Mouse (Mus musculus): ENCODE measurements around the gene Synj2. TPM values are rescaled to one million over a fixed set of nuclear protein-coding genes. Genes with fewer than 3 reads are reported as not detected.

Gene Synj2
- polyA plus RNA-seq (2015; fragmentation: Nextera tagmentation; extraction: Ambion mirVana), result 4.2 and 4.5 TPM in 2 replicates

DNA sequence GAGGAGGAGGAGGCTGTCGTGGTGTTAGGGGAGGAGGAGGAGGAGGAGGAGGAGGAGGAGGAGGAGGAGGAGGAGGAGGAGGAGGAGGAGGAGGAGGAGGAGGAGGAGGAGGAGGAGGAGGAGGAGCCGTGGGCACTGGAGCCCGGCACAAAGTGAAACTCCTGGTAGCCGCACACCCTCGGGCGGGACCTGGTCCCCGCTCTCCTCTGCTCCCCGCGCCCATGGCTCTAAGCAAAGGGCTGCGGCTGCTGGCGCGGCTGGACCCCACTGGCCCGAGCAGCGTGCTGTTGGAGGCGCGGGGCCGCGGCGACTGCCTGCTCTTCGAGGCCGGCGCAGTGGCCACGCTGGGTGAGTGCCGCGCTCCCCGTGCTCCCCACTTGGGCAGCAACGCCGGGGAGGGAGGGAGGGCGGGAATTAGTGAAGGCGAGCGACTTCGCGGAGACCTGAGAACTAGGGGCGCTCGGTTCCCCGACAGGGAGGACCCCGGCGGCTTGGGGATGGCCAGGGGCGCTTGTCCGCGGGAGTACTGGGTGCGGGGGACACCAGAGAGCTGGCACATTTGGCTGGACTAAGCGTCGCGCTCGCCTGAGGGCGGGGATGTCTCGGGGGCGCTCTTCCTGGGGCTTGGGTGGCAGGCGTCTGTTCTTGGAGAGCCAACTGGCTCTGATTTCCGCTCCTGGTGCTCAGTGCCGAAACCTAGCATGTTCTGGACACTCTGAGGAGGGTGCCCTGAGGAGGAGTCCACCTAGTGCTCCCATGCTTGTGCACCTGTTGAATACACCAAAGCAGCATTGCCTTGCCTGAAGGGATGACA lies at the start of gene Synj2:
TSS of gene Synj2 (plus strand) at position 51 of the 814 bp plus-strand sequence.
- DNase-seq (ENCODE audit: low spot score), result peak; percentile 38

GRCm38 (mm10) chr17:5891933-5892683 lies 49.0 kb upstream of the Synj2 start:
- DNase-seq (ENCODE audit: low spot score), result no peak

- no peak for DNase-seq (ENCODE audit: low spot score)
These were observed 48.0 kb upstream of the Synj2 start for GRCm38 (mm10) chr17:5893092-5893491.

DNA sequence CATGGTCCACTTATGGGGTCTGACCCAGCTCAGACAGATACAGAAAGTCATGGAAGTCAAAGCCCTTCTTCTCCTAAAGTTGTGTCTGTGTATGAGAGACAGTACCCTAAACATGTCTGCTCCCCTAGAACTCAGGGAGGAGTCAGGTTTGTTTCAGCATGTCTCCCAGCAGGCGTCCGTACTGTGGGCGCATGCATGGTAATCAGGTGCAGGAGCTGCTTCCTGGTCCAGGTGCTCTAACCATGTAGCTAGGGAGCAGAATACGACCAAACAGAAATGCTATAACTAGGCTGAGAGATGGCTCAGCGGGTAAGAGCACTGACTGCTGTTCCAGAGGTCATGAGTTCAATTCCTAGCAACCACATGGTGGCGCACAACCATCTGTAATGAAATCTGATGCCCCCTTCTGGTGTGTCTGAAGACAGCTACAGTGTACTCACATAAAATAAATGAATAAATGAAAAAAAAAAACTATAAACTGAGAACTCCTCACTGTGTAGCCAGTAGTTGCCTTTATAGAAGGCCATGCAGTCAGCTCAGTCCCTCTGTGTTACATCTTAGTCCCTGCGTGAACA lies 47.4 kb upstream of the Synj2 start:
- no peak for DNase-seq (ENCODE audit: low spot score)

DNA sequence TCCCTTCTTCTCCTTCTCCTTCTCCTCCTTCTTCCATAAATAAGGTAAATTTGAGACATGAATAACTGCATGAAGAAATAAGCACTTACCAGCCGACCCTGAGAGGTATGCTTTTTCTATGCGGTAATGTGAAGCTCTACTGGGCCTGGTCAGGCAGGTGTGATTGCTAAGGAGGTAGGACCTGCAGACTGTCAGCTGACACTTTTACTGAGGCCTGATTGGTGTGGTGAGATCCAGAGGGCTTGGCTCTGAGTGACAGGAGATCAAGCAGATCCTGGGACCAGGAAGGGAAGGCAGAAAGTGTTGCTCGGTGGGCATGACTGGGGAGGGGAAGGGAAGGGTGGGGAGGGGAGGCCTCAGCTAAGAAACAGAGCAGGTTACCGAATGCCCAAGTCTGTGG lies 45.0 kb upstream of the Synj2 start:
- no peak for DNase-seq (ENCODE audit: low spot score)

DNA sequence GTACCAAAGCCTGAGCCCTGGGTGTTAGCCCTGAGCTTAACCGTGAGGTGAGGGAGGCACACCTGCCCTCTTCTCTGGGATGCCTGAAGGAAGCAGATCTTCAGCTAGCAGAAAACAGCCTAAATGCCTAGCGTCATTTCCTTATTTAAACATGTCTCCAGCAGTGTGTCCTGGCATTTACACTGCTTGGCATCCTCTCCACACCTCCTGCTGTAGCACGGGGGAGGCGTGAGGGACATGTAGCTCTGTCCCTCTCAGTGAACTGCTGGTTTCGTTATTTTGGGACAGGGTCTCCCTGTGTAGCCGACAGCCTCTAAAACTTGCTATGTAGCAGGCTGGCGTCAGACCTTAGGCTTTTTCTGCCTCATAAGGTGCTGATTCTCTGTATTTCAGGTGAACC lies 44.5 kb upstream of the Synj2 start:
- no peak for DNase-seq (ENCODE audit: low spot score)

GRCm38 (mm10) chr17:5897326-5898200 lies 43.5 kb upstream of the Synj2 start:
- DNase-seq (ENCODE audit: low spot score), result no peak

- DNase-seq (ENCODE audit: low spot score), result no peak
These were observed 41.8 kb upstream of the Synj2 start for GRCm38 (mm10) chr17:5899251-5899650.

DNA sequence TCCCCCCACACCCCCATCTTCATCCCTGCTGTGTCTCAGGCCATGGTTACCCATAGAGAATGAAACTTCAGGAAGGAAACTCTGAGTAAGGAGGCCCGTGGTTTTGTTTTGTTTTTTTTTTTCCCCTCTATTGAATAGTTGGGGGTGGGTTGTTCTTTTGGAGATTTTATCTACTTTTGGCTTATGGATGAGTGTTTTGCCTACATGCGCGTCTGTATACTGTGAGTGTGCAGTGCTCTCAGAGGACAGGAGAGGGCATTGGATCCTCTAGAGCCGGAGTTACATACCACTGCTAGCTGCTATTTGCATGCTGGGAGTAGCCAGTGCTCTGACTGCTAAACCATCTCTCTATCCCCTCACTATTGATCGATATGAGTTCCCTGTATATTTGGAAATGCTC lies 39.7 kb upstream of the Synj2 start:
- no peak for DNase-seq (ENCODE audit: low spot score)

GRCm38 (mm10) chr17:5903630-5904301 lies 37.3 kb upstream of the Synj2 start:
- DNase-seq (ENCODE audit: low spot score), result no peak

- DNase-seq (ENCODE audit: low spot score), result no peak
These were observed 31.4 kb upstream of the Synj2 start for GRCm38 (mm10) chr17:5909681-5910080.

DNA sequence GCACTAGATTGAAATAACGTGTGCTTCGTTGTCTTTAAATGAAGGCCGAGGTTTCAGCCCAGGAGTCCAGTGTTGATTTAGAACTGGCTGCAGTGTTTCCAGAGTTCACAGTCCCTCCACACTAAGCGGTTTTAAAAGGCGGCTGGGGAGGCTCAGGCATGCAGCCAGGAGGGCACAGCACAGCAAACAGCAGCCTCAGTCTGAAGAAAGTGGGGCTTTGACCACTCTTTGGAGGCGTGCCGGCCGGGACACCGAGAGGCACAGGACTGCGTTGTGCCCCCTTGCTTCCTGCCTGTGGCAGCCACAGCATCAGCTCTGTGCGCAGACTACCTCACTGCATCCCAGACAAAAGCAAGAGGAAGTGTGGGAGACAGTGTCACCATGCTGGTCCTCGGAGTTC lies 29.5 kb upstream of the Synj2 start:
- DNase-seq (ENCODE audit: low spot score), result no peak

DNA sequence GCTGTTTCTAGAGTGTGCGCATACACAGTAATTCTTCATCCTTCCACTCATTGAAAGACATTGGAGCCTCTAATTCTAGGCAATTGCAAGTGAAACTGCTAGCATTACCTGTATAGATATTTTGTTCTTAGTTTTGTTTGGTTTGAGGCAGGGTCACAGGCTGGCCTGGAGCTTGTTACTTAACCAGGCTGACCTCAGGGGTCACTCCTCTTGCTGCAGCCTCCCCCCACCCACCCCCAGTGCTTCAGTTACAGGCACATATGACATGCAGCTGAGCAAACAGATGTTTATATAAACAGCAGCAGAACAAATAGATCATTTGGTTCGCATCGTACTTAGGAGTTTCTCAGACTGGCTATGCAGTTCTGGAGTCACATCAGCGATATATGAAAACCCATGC lies 28.3 kb upstream of the Synj2 start:
- DNase-seq (ENCODE audit: low spot score), result no peak

DNA sequence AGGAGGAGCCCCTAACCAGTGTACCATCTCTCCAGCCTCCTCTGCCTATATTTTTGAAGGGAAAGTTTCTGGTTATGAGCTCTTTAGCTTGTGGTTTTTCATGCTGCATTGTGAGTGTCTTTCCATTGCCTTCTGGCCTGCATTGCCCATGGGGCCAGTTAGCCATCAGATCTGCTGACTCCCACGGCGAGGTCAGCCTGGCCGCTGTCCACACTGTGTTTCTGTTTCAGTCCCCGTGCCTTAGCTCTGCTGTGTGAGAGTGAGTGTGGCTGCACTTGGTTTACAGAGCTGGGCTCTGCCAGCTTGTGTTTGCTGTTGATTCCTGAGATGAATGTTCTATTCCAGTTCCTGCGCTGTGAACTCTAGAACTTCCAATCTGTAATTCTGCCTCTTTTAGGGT lies 26.9 kb upstream of the Synj2 start:
- no peak for DNase-seq (ENCODE audit: low spot score)

DNA sequence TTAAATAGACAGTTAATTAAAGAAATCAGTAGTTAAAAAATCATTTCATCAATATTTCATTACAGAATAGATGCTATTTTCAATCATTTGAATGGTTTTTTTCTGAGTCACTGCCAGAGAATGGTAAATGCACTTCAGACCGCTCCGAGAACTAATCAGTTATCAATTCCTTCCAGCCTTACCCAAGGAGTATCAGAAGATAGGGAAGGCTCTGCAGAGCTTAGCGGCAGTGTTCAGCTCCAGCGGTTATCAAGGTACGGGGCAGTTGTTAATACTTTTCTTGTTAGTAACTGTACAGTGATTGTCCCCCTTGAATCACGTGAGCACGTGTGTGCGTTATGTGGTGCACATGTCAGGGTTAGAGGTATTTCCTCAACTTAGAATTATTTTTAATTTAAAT lies 19.1 kb upstream of the Synj2 start:
- no peak for DNase-seq (ENCODE audit: low spot score)

GRCm38 (mm10) chr17:5923281-5923680 lies 17.8 kb upstream of the Synj2 start:
- peak; percentile 11 for DNase-seq (ENCODE audit: low spot score)

DNA sequence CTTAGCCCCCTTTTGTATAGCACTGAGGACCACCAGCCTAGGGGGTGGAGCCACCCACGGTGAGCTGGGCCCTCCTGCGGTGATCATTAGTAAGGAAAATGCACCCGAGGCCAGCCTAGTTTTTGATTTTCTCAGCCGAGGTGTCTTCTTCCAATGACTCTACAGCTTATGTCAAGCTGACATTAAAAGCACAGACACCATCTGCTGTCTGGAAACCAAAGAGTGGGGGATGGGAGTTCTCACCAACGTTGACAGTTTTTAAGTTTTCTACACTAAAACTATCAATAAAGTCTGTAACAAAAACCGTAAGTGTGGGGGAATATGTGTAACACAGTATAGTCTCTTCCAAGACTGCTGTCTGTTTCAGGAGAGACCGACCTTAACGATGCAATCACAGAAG lies 16.8 kb upstream of the Synj2 start:
- no peak for DNase-seq (ENCODE audit: low spot score)

DNA sequence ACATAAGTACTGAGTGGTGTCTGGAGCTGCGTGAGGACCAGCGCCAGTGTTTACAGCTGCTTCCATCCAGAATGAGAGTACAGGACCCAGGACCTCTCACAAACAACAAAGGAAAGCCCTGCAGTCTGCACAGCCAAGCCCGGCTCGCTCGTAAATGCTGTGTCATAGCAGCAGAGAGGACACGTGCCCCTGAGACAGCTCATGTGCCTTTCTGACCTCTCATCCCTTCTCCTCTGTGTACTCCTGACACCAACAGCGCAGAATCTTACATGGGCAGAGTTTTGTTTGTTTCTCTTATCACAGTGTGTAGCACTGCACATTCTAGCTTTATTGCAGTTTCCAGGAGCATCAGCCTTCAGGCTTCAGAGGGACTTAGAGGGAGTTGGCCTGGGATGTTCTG lies 14.4 kb upstream of the Synj2 start:
- no peak for DNase-seq (ENCODE audit: low spot score)

GRCm38 (mm10) chr17:5929031-5929430 lies 12.0 kb upstream of the Synj2 start:
- no peak for DNase-seq (ENCODE audit: low spot score)

DNA sequence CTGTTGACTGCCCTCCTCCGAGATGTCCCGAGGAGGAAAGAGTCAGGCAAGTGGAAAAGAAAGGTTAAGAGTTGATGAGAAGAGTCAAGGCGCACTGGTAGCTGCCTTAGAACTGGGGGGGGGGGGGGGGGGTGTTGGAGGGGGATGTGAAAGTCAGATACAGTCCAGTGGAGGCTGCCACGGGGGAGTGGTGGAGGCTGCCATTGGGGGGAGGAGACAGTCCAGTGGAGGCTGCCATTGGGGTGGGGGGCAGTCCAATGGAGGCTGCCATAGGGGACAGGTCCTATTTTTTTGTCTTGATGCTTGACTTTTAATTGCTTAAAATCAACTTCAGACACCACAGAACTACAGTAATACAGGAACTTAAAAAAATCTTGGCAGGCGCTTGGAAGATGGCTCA lies 8.9 kb upstream of the Synj2 start:
- DNase-seq (ENCODE audit: low spot score), result no peak
